Mouse (Mus musculus): ENCODE data around the gene Pink1. TPM values are rescaled to one million over a fixed set of nuclear protein-coding genes. Genes with fewer than 3 reads are reported as not detected.

Pink1 gene
- 100 to 1,000 TPM; 171 to 188 TPM for total RNA-seq (2021)
- long read RNA-seq, experiment 1, transcript Pink1-201 (8 exons, 2,375 nt): major isoform, 188 of 543 reads
- long read RNA-seq, experiment 1, partial matches to known transcripts: 317 of 543 reads
- long read RNA-seq, experiment 1, other reads (novel, unspliced or antisense): 38 of 543 reads
- long read RNA-seq, experiment 2, transcript Pink1-201 (8 exons, 2,375 nt): major isoform, 79 of 222 reads
- long read RNA-seq, experiment 2, partial matches to known transcripts: 118 of 222 reads
- long read RNA-seq, experiment 2, other reads (novel, unspliced or antisense): 23 of 222 reads

DNA sequence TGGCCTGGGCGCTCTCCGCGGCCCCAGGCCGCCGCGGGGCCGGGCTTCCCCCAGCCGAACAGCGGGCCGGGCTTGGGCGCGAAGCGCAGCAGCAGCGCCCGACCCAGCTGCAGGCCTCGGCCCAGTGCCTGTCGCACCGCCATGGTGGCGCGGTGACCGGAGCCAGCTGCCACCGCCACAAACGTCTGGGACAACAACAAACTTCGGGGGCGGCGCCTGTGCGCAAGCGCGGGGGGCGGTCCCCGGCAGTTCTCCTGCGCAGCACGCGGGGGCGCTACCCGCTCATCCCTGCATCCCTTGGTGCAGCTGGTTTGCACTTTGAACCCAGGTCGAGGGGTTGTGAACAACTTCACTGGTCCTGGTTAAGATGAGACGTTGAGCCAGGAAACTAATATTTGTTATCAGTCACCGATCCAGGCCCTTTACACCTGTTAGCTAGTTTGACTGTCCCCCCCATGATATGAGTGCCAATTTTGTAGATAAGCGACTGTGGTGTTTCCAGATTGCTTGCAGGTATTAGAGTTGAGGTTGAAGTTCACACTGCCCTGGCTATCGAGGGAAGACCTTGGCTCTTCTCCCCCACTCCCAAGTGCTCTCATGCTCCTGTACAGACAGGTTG lies at the start of gene Pink1:
Gene Pink1 (minus strand): TSS at position 231 of the 619 bp plus-strand sequence.
- peak; percentile 96 for DNase-seq

DNA sequence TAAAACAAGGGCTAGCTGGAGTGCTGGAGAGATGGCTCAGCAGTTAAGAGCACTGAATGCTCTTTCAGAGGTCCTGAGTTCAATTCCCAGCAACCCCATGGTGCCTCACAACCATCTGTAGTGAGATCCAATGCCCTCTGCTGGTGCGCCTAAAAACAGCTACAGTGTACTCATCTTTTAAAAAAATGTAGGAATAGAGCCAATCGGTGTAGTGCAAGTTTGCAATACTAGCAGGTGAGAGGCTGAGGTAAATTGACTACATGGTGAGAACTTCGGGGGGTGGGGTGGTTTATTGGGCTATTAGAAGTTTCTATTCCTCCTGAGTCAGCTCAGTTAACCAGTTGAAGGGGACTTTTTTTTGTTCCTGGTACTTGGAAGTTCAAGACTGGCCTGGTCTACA lies 49.0 kb upstream of the Pink1 start:
- no peak for DNase-seq

DNA sequence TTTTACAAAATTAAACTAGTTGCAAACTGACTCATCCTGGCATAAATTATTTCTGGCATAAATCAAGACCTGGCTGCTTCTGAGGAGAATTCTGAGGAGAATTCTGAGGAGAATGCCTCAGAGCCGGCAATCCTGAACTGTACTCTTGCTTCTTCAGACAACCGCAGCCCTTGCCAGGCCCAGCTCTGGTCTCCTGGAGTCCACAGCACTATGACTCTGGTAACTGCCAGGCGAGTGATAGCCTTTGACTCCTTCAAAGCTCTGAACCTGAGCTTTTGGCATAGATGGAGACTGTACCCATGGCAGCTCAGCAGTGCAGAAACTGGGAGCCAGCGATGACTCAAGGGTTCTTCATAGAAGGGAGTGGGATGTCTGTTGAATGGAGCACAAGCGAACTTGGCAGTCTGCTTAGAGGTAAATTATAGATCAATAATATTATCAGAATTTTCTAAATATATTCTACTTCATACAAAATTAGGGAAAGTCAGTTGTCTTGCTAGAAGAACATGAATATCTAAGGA lies 44.9 kb upstream of the Pink1 start:
- DNase-seq: no peak

DNA sequence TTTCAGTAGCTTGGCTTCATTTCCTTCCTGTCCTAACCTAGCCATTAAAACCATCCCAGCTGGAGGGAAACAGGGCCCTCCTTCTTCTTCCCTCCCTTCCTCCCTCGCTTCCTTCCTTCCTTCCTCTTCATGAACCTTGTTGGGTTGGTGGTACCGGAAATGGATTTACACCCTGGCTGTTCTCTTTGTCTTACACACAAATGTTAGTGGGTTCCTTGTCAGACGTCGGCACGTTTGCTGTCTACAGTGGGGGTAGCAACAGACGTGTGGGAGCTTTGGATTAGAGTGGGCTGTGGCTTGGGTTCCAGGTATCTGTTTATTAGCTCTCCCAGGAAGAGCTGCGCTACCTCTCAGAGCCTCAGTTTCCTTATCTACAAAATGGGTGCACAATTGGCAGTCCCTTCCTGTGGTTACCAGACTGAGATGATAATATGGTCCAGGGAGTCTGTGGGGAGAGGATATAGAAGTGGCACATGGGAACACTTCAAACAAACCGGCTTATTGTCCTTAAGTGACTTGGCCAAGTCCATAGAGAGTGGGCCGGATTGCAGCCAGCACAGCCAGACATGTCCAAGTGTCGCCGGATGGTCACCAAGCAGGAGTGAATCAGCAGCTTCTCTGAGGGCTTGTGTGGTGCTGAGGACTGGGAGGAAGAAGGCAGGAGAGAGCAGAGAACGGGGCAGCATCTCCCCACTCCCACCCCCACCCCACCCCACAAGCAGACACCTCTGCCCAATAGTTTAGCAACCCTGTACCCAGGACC lies 42.6 kb upstream of the Pink1 start:
- no peak for DNase-seq

DNA sequence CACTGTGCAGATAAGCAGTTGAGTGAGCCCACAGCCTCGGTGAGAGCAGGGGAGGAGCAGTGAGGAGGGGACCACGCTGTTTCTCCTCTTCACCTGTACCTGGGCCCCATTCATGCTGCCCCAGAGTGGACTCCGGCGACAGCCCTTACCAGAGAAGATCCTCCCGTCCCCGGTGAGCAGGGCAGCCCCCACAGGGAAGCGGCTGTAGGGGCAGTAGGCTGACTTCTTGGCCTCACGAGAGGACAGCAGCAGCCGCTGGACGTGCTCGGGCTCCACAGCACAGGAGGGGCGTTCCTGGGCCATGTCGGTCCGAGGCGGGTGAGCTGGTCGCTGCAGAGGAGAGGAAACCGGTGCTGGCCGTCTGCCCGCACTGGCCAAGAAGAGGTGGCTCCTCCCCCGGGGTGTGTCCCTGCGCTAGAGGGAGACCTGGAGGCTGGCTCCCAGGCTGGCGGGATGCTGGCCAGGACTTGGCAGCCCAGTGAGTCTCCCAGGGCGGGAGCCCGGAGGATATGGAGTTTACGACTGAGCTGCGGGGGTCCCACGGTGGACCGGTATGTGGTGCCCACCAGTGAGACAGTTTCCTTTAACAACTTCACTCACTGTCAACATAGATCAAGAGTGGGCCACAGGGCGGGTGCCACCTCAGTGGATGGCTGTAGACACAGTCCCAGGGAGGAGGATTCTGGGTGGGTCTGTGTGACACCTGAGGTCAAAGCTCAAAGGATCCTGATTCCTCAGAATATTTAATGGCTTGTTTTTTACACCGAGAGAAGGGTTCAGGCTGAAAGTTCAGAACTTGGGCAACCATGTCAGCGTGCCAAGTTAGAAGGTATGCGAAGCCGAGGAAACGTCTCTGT lies 41.8 kb upstream of the Pink1 start, which contains the start of gene Cda:
Gene Cda (minus strand): TSS at position 352 of the 857 bp plus-strand sequence.
- DNase-seq: peak; percentile 92

DNA sequence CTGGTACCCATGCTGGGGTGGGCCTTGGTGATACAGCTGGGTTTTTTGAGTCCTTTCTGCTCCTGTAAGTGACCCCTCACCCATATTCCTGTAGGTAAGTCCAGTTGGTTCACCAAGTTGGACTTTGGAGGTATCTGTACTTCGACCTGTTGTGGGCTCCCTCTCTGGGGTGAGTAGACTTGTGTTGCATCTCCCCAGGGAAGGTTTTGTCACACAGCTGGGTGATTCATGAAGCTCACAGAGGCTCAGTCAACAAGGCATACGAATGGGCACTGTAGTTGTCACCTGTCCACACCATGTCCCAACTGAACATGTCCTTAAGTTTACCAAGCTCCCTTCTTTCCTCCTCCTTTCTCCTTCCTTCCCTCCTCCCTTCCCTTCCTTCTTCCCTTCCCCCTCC lies 40.5 kb upstream of the Pink1 start:
- no peak for DNase-seq

DNA sequence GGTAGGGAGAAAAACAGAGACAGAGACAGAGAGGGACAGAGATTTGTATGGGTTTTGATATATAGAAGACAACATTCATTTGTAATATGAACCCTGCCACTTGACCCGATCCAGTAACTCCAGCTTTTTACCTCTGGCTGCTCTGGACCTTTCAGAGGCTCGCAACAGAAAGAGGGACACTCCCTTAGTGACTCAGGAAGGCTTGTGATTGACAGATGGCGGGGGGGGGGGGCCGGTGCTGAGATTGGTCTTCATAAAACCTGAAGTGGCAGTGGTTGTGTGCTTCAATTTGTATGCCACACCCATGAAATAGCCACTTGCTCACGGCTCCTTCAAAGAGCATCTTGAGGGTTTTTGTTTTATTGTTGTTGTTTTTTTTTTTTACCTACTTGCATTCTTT lies 37.4 kb upstream of the Pink1 start:
- DNase-seq: no peak

DNA sequence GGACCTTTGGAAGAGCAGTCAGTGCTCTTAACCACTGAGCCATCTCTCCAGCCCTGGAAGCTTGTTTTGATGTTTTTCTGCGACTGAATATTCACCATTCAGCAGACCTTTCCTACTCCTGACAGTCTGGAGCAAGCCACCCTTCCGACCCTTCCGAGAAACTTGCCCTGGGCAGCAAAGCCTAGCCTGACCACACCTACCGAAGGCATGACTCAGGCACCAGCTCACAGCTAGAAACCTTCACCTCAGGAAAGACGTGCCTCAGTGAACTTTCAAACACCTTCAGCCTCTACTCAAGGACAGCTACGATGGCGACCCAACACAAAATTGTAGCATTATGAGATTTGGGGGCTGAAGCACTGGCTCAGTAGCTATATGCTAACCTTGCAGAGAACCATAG lies 36.8 kb upstream of the Pink1 start:
- no peak for DNase-seq

DNA sequence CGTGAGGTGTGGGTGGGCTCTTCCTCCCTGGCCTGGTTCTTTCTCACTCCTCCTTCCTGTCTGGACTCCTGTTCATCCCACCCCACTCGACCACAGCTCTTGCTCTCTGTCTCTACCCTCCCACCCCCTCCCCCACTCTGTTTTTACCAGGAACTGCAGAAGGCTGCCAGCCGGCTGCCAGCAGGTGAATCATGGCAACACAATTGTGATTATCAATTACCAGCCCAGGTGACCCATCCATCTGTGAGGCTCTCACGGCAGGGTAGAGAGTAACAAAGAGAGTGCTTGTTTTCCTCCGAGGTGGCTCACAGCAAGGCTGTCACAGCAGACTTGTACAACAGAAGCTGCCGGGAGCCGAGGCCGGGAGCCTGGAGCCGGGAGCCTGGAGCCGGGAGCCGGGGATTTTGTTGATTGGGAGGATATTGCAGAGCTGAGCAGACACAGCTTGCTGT lies 35.3 kb upstream of the Pink1 start:
- no peak for DNase-seq

DNA sequence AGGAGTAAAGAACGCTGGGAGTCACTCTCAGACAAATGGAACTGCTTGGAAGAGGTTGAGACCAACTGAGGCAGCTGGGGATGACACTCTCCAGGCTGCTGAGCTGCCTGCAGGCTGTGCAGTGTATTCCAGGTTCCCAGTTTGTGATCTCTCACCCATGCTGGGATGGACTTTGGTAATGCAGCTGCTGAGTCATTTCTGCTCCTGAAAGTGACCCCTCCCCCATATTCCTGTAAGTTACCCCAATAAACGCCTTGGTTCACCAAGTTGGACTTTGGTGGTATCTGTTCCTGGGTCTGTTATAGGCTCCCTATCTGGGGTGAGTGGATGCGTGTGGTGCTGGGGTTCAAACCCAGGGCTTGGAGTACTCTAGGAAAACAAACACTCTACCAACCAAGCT lies 32.1 kb upstream of the Pink1 start:
- DNase-seq: no peak

DNA sequence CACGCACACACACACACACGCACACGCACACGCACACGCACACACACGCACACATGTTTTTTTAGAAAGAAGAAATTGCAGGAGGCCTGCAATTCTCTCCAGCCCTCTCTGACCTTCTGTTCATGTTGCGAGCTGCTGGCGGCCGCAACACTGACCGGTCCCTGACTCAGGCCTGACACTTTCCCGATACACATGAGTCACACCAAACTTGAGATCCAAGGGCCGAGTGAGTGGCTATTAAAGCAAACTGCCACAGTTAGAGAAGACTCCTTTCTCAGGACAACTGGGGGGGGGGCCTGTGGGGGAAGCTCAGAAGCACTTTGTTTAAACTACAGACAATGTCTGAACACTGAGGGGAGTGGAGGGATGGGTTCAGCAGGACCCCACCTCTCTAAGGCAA lies 30.4 kb upstream of the Pink1 start:
- DNase-seq: peak; percentile 51

DNA sequence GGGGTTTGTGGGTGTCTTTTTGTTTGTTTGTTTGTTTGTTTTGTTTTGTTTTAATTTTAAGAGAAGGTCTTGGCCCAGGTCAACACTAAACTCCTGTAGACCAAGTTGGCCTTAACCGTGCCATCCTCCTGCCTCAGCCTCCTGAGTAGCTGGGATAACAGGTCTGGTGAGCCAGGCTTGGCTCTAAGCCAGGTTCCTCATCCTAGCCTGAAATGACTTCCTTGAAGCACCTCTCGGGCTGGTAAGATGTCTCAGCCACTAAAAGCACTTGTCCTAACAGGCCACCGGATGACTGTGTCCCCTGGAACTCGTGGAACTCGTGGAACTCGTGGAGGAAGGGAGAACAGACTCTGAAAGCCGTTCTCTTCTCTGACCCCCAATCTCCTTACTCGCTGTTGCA lies 30.0 kb upstream of the Pink1 start:
- no peak for DNase-seq

DNA sequence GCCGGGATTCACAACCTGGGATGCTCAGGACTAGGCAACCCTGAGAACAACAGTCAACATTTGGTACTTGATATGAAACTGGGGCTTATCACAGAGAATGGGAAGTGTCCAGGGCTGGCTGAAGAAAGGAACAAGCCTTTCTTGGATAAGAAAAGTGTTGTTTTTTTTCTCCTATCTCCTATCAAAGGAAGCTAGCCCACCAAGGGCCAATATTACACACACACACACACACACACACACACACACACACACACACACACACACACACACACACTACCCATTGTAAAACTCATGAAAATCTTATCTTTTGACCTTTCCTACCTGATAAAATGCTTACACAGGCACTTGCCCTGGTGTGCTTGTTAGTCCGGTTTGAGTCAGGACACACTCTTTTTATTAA lies 29.4 kb upstream of the Pink1 start:
- no peak for DNase-seq

DNA sequence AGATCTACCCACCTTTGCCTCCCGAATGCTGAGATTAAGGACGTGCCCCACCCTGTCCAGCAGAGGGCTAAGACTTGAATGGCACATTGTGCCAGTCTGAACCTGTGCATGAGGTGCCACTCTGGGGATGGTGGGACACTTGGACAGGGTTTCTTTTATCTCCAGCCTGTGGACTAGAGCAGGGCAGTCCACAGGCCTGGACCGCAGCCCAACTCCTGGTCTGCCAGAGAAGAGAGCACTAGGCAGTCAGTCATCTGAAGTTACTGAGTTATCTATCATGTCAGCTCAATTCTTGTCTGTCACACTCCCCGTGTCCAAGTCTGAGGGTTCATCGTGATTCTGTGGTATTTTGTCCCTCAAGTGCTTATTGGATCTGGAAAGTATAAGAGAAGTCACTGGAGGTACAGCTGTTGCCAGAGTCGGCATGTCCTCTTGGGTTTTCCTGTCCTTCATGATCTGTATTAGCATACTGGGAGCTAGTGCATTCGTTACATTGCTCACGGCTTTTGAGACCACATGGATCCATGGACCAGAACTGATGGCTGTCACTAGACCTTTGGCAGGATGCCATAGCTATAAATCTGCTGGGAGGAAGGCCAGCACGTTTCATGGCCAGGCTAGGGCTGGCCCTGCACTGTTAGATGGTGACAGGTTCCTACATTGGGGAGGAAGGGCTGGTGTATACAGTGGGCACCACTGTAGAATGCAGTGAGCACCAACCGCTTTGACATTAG lies 27.5 kb upstream of the Pink1 start:
- peak; percentile 52 for DNase-seq

DNA sequence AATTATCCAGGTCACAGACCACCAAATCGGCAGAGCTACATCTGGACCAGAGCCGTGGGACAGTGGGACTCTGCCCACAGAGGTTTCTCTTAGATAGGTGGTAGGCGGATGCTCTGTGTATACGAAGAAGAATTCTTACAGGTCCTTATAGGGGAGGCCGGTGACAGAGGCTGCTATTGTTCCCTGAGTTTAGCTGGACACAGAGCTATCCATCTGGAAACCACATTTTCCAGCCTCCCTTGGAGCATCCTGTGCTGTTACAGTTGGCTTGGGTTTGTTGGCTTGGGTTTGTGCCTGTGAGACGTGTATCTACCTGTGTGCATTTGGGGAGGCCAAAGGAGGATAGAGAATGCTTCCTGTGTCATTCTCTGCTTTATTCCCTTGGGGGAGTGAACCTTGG lies 26.6 kb upstream of the Pink1 start:
- no peak for DNase-seq

DNA sequence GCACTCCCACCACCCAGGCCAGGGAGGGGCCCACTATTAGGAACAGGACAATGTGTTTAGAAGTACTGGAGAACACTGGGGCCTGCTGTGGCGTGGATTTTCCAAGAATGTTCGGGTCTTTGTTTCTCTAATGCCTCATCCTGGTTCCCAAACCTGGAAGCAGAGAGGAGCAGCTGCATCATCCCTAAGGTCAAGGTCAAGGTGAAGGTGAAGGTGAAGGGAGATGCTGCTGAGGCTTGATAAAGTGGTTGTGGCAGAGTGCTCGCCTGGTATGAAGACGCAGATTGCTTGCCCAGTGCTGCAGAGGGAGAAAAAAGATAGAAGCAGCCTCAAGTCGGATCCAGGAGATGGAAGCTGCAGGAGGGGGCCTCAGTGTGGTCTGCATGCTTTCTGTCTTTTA lies 25.7 kb upstream of the Pink1 start:
- no peak for DNase-seq

DNA sequence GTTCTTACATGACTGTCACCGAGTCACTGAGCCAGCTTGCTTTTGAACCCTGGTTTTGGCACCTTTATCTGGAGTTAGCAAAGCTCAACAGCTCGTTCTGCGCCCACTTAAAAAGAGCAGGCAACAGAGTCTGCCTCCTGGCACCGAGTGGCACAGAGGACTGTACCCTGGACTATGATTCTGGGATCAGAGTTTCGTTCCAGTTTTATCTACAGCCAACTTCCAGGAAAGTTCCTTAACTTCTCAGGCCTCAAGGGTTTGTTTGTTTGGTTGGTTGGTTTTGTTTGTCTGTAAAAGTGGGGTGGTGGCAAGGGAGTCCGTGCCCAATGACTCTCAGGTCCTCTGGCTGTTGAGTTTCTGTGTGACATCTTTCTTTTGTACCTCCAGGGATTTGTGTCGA lies 22.6 kb upstream of the Pink1 start:
- DNase-seq: no peak

DNA sequence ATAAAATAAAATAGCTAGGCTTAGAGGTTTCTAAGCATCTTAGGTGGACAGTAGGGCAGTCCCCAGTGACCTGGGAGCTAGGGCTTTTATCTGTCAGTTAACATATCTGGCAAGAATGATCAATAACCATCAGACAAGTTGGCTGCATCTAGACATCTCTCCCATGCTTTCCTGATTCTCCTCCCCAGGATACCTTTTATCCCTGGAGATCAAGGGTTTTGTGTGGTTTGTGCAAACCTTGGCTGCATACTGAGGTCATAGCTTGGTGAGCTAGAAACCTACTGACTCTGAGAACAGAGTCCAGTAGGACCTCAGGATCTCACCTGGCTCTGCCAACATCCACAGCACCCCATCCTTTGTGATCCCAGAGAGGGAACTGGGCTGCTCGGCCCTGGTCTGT lies 21.2 kb upstream of the Pink1 start:
- no peak for DNase-seq

DNA sequence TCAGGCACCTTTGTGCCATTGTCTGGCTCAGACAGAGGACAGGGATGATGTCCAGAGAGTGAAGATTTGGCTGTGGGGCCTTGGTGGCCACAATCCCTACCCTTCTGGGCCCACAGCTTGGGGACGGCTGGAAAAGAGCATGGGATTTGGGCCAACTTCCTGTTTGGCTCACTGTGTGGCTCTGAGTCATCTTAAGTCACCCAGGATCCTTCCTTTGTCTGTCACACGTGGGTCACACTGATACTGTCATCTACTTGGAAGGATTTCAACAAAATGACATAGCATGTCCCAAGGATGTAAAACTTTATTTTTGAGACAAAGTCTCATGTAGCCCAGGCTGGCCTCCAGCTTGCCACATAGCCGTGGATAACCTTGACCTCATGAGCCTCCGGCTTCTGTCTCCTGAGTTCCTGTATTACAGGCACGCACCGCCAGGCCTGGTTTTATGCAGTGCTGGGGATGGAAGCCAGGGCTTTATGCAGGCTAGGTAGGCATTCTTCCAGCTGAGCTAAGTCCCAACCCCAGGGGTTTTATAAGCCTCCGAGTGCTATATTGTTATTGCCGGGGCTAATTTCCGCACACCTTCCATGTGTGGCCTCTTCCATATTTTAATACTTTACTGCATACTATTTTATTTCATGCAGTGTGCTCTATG lies 18.9 kb upstream of the Pink1 start:
- DNase-seq: peak; percentile 67

DNA sequence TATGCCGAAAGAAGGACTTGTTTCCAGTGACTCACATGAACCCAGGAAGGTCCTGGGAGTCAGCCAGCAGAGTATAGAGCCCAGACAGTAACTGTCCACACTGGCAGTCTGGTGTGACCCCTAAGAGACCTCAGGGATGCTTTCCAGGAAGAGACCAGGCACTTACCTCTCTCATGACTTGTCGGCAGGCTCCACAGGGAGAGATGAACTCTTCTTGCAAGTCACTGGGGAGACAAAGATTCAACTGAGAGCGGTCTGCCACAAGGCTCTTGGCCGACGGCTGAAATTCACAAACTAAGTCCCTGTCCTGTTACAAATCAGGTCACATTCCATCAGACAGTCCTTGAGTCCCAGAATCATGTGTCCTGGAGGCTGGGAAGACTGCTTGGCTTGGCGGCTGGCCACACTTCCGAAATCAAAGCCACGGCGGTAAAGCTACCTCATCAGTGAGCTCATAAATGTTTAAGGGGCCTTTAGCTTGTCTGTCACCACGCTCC lies 17.3 kb upstream of the Pink1 start:
- peak; percentile 81 for DNase-seq

DNA sequence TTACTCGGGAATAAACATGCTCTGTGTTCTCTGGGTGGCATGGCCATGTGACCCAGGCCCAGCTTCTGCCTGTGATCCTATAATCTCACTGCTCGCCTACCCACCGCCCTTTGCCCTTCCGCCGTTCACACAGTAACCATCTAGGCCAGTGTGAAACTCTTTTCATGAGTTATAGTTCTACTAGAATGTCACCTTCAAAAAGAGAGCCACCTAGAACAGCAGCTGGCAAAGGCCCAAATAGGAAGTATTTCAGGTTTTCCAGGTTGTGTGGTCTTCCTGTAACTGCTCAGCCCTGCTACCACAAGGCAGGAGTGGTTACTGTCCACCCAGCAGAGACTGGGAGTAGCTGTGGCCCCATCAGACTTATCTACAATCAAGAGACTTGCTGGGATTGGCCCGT lies 16.7 kb upstream of the Pink1 start:
- DNase-seq: no peak
